Mouse (Mus musculus): ENCODE results near the gene Dmxl2.

GRCm38 (mm10) chr9:54479054-54479453 is 22.4 kb downstream of the Dmxl2 start:
- TF ChIP-seq POLR2A (IDR thresholded peaks at IDR 0.05; ENCODE audit: extremely low read depth, insufficient read depth, low read length) (no peak), CTCF (IDR thresholded peaks at IDR 0.05; ENCODE audit: extremely low read depth, insufficient read depth, low read length) (no peak)
